Mouse (Mus musculus) MEL-GATA-1-ER (cell line): ENCODE data around the gene G0s2.

Experiments
- DNase-seq: peaks from one replicate; pipeline ENCODE4 v3.0.0-alpha.2; 2012; ENCODE audit warnings: low read depth; ENCODE audit errors: extremely low read depth

G0s2 gene

DNA sequence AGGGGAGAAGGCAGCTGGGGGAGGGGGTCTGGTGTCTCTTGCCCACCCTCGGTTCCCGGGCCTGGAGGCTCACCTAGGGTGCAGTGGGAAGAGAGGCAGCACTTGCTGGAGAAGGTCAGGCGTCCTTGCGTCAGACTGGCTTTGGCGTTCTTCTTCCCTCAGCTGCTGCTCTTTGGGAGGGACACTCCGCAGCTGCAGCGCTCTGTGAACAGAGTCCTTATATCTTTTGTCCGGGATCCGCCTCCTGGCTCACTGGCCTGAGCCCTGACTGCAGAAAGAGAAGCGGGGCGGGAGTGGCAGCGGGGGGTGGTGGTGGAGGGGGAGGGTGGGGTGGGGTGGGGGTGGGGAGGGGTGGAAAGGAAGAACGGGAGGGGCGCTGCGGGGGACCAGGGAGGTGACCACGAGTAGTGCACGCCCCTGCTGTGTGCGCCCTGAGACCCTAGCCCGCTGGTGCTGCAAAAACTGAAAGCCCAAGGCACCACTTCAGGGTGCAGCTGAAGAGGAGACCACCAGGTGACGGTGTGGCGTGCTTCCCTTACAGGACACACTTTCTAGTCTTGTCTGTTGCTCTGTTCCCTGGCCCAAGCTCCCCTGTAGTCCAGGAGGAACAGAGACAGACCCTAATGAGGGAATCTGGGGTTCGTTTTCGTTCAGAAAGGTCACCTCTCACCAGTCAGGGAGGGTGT, at the start of gene G0s2:
Gene G0s2 (minus strand): TSS at position 302 of the 686 bp plus-strand sequence.
- no peak for DNase-seq

GRCm38 (mm10) chr1:193320398-193320797, 47.4 kb upstream of the G0s2 start:
- DNase-seq, result no peak

DNA sequence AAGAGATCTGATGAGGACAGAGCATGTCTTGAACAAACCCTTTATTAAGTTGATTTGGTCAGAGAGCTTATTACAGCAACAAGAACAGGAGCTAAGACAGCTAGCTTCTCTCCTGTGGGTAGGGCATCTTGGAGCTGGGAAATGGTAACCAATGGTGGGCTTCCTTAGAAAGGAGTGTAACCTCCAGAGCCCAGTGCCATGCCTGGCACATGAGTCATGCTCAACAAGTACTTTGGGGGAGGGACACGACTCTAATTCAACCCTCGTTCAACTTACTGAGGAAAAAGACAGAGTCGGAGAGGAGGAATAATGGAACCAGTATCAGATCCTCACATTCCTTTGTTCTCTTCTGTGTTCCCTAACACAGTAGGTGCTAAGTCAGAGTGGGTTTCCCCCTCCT, 46.7 kb upstream of the G0s2 start:
- no peak for DNase-seq

DNA sequence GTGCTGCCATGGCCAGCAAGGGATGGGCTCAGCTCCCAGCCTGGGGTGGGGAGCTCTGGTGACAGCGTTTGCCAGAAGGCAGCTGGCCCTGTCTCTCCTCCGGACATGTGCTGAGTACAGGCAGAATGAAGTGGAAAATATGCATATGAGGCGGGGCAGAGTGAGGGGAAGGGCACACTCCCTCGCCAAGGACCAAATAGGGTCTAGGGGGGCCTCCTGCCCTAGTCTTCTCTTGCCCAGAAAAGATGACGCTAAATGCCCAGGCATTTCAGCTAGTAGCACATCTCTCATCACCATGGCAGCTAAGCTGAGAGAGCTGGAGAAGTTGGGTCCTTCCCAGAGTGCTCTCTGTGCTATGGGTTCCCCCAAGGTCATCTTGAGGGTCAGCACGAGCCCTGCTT, 44.1 kb upstream of the G0s2 start:
- no peak for DNase-seq

DNA sequence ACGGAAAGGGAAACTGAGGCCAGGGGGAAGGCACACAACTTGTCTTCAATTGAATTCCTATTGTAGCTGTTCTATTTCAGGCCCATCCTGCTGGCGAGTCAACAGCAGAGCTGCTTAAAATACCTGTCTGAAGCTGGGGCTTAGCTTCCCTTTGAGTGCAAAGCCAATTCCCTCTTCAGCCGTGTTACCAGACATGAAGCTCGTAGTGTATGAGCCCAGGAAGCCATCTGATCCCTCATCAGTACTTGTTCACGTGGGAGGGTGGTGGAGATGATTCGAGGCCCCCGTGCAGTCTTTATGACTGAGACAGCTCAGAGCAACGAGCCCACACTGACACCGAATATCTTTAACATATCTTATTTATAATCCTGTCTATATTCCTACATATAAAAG, 43.3 kb upstream of the G0s2 start:
- DNase-seq, result no peak

DNA sequence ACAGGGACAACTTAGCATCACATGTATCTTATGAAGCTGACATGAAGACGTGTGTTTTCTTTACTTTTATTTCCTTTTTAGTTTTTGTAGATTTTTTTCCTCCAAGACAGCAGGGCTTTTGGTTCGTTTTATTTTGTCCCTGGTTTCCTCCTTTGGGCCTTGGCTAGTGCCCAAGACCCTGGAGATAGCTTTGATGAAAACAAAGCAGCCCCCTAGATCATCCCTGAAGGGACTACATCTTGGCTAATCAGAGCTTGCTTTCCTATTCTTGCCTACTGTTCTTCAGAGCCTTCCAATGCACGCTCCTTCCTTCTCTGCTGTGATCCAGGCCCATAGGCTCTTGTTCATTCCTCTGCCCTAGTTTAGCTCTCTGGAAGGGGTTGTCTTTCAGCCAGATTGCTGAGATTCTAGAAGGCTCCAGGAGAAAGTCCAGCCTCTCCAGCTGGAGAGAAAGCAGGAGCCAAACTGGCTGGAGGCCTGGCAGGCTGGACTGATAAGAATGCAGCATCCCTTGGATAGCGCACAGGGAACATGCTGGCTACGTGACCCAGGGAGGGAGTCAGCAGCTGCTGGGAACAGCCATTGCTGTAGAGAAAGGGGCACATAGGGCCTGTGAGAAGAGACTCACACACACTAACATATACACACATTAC, 42.8 kb upstream of the G0s2 start:
- DNase-seq, result no peak

GRCm38 (mm10) chr1:193311596-193311995, 38.6 kb upstream of the G0s2 start:
- no peak for DNase-seq

GRCm38 (mm10) chr1:193310519-193311085, 37.6 kb upstream of the G0s2 start:
- DNase-seq, result no peak

- no peak for DNase-seq
These were observed 36.9 kb upstream of the G0s2 start for GRCm38 (mm10) chr1:193309785-193310518.

GRCm38 (mm10) chr1:193306832-193307231, 33.8 kb upstream of the G0s2 start:
- no peak for DNase-seq

DNA sequence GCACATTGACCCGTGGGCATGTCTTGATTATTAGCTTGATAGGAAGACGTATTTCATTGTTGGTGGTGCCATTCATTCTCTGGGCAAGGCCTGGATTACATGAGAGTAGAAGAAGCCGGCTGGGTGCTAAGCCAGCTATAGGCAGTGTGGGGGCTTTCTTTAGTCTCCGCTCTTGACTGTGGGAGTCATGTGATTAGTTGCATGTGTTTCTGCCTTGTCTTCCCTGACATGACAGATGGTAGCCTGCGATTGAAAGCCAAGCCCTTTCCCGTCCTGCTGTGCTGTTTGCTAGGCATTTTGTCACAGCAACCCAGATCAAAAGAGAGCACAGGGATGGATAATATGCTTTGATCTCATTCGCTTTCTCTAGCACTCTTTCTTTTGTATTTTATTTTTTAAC, 32.4 kb upstream of the G0s2 start:
- DNase-seq, result no peak

GRCm38 (mm10) chr1:193303096-193303495, 30.1 kb upstream of the G0s2 start:
- no peak for DNase-seq

- no peak for DNase-seq
These were observed 29.0 kb upstream of the G0s2 start for GRCm38 (mm10) chr1:193302093-193302405.

DNA sequence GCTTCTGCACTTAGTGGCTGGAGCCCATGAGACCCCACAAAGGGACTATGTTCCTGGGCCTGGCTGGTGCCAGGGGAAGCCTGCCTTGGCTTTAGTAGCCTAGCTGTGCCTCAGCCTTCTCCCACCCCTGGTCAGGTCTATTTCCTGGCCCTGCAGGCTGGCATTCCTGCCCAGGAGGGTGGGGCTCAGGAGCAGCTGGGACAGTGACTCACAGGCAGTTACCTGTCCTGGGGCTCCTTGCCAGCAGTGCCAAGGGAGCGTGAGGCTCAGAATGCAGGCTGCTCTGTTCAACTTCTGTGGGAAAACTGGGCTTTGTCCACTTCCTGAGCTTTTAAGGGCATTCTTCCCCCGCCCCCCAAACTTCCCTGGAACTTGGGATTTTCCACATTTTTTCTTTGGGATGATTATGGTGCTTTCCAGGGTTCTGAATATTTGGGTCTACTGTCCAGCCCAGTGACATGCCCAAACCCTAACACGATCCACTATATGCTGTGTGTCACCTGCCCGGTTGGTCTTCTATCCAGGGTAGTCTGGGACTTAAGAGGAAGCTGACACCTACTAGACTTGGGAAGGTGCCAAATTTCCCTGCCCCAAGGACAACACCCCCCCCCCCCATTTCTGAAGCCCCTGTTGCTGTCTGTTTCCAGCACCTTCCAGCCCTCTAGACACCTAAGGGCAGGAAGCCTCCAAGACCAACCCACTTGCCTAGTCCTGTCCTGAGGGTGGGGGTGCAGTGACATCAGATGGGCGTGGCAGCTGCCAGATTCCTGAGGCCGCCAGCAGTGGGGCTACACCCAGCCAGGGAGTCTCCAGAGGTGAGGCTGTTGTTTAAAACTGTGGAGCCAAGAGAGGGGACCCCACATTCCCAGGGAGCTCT, 28.4 kb upstream of the G0s2 start:
- DNase-seq, result no peak

- no peak for DNase-seq
These were observed 27.0 kb upstream of the G0s2 start for GRCm38 (mm10) chr1:193299995-193300394.

- no peak for DNase-seq
These were observed 25.2 kb upstream of the G0s2 start for GRCm38 (mm10) chr1:193298141-193298765.

DNA sequence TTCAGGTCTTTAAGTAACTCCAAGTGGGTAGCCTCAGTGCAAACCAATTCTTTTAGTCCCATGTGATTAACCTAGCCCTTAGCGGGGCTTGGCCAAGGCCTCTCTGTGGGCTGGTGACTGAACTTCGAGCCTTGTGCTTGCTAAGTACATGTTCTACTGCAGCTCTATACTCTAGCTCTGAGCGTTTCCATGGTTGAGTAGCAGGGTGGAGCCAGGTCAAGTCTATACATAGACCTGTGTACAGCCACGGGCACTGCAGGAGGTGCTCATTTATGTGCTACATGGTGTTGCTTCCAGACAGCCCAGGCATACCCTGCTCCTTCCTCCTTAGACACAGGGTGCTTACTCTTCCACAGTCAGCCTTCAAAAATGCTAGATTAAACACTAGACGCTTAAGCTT, 22.9 kb upstream of the G0s2 start:
- DNase-seq, result no peak

DNA sequence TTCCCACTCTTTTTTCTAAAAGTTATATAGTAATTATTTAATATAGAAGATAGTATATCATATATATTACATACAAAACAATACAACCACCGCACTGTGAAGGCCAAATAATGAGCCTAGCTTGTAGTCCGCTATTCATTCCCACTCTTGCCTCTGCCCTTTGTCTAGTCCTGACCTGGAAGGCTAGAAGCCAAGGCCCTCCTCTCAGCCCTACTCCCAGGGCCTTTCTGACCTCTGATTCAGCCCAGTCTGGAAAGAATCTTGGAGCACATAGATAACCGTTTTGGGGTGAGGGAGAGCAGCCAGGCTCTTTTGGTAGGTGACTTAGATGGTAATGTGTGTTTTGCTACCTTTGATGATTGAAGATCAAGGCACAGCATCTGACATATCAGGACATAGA, 20.9 kb upstream of the G0s2 start:
- no peak for DNase-seq

- no peak for DNase-seq
These were observed 20.0 kb upstream of the G0s2 start for GRCm38 (mm10) chr1:193293039-193293438.

GRCm38 (mm10) chr1:193290686-193291085, 17.7 kb upstream of the G0s2 start:
- no peak for DNase-seq

- no peak for DNase-seq
These were observed 16.9 kb upstream of the G0s2 start for GRCm38 (mm10) chr1:193289914-193290313.
